Mouse (Mus musculus) midbrain, embryonic 11.5 days (tissue): Measurements from ENCODE around the gene Tcstv1. TPM values are rescaled to one million over a fixed set of nuclear protein-coding genes. Genes with fewer than 3 reads are reported as not detected.
"Not testable (repeated sequence)": the region's sequence is repeated elsewhere in the genome, so short reads cannot be mapped to it uniquely, and the experiment has no call there.

Experiments
- ATAC-seq: fragments of 200-750 bp; cut with Nextera tagmentation; 2 replicates; pipeline ENCODE4 v1.8.0; 2017; ENCODE audit warnings: moderate TSS enrichment, moderate library complexity; ENCODE audit not compliant: low FRiP score
- DNase-seq: peaks from one replicate; pipeline ENCODE4 v3.0.0; 2015; ENCODE audit warnings: low spot score; ENCODE audit errors: missing footprints
- H3K27ac ChIP-seq: fragments of 300-500 bp; sonication (generic); 2 replicates; pipeline ENCODE4 v1.5.1; 2014; ENCODE audit warnings: low read depth, low read length
- H3K27me3 ChIP-seq: fragments of 300-500 bp; sonication (generic); 2 replicates; pipeline ENCODE4 v1.6.1; 2014; ENCODE audit warnings: mild to moderate bottlenecking, low read length, moderate library complexity, mixed read lengths; ENCODE audit not compliant: control insufficient read depth, insufficient read depth
- H3K36me3 ChIP-seq: fragments of 300-500 bp; sonication (generic); 2 replicates; pipeline ENCODE4 v1.6.1; 2014; ENCODE audit warnings: mild to moderate bottlenecking, low read length, moderate library complexity, mixed read lengths; ENCODE audit not compliant: control insufficient read depth, insufficient read depth
- H3K4me1 ChIP-seq: fragments of 300-500 bp; sonication (generic); 2 replicates; pipeline ENCODE4 v1.6.1; 2014; ENCODE audit warnings: low read length; ENCODE audit not compliant: control insufficient read depth, insufficient read depth
- H3K4me2 ChIP-seq: fragments of 300-500 bp; sonication (generic); 2 replicates; pipeline ENCODE4 v1.6.1; 2014; ENCODE audit warnings: mild to moderate bottlenecking, moderate library complexity
- H3K4me3 ChIP-seq: fragments of 300-500 bp; sonication (generic); 2 replicates; pipeline ENCODE4 v1.5.1; 2014; ENCODE audit warnings: low read depth, low read length
- H3K9ac ChIP-seq: fragments of 300-500 bp; sonication (generic); 2 replicates; pipeline ENCODE4 v1.6.1; 2014; ENCODE audit warnings: low read length
- H3K9me3 ChIP-seq: fragments of 300-500 bp; sonication (generic); 2 replicates; pipeline ENCODE4 v1.6.1; 2016; ENCODE audit warnings: low read length; ENCODE audit not compliant: control insufficient read depth
- WGBS: fragments of 180-500 bp; shearing (Covaris S2); extraction: QIAGEN DNeasy Blood & Tissue Kit; methylation state at CpG from one replicate; pipeline ENCODE4 v1.1.7; 2014; 5-methylcytosine and 5-hydroxymethylcytosine counted together
- polyA plus RNA-seq: library from polyadenylated mRNA; unstranded; fragments of >200 nt; fragmentation: Nextera tagmentation; extraction: Ambion mirVana; gene quantifications from 2 replicates; pipeline ENCODE4 v1.2.1, GENCODE M21; 2014

The Tcstv1 gene
- not detected in 2 replicates for polyA plus RNA-seq

- H3K4me2 ChIP-seq, H3K9me3 ChIP-seq, H3K36me3 ChIP-seq, H3K4me1 ChIP-seq, H3K27me3 ChIP-seq, H3K27ac ChIP-seq, ATAC-seq, H3K9ac ChIP-seq, H3K4me3 ChIP-seq, DNase-seq: not testable (repeated sequence)
- 85% methylated on average over 3 of the region's 3 CpGs for WGBS
These were observed at the start of gene Tcstv1 for GRCm38 (mm10) chr13:119894685-119895084. Tcstv1 (minus strand) TSS chr13:119894785.

- not testable (repeated sequence) for H3K27ac ChIP-seq, ATAC-seq, H3K4me1 ChIP-seq, H3K36me3 ChIP-seq, H3K4me2 ChIP-seq, H3K9me3 ChIP-seq, H3K9ac ChIP-seq, H3K4me3 ChIP-seq, DNase-seq, H3K27me3 ChIP-seq
- WGBS = no CpG with 5 or more reads among the region's 5 CpGs
These were observed 34.6 kb upstream of the Tcstv1 start, which contains the start of gene Gm21761 for GRCm38 (mm10) chr13:119929172-119929571. Gm21761 (minus strand) TSS chr13:119929272.

GRCm38 (mm10) chr13:119924597-119925340, 30.2 kb upstream of the Tcstv1 start:
- not testable (repeated sequence) for H3K9me3 ChIP-seq, H3K36me3 ChIP-seq, H3K27me3 ChIP-seq, H3K4me1 ChIP-seq, H3K4me2 ChIP-seq, H3K4me3 ChIP-seq, ATAC-seq, DNase-seq, H3K27ac ChIP-seq, H3K9ac ChIP-seq
- 82% methylated on average over 2 of the region's 3 CpGs for WGBS

- not testable (repeated sequence) for H3K9ac ChIP-seq, H3K27ac ChIP-seq, ATAC-seq, H3K36me3 ChIP-seq, DNase-seq, H3K9me3 ChIP-seq, H3K4me1 ChIP-seq, H3K27me3 ChIP-seq, H3K4me2 ChIP-seq, H3K4me3 ChIP-seq
- WGBS = 89% methylated on average over 4 of the region's 5 CpGs
These were observed 22.6 kb upstream of the Tcstv1 start for GRCm38 (mm10) chr13:119916966-119917722.

GRCm38 (mm10) chr13:119916449-119916848, 21.9 kb upstream of the Tcstv1 start:
- not testable (repeated sequence) for H3K9me3 ChIP-seq, H3K27ac ChIP-seq, H3K9ac ChIP-seq, H3K4me2 ChIP-seq, H3K36me3 ChIP-seq, H3K27me3 ChIP-seq, H3K4me3 ChIP-seq, DNase-seq, H3K4me1 ChIP-seq, ATAC-seq
- 77% methylated on average over 2 of the region's 2 CpGs for WGBS

- not testable (repeated sequence) for H3K27me3 ChIP-seq, H3K4me2 ChIP-seq, H3K4me3 ChIP-seq, H3K9ac ChIP-seq, H3K9me3 ChIP-seq, H3K4me1 ChIP-seq, H3K36me3 ChIP-seq, ATAC-seq, DNase-seq, H3K27ac ChIP-seq
- 66% methylated on average over 4 of the region's 5 CpGs for WGBS
These were observed 4.0 kb upstream of the Tcstv1 start for GRCm38 (mm10) chr13:119898549-119898948.

- H3K4me3 ChIP-seq, H3K27ac ChIP-seq, H3K36me3 ChIP-seq, H3K4me1 ChIP-seq, H3K27me3 ChIP-seq, H3K4me2 ChIP-seq, H3K9ac ChIP-seq, H3K9me3 ChIP-seq, ATAC-seq: not testable (repeated sequence)
- WGBS = 34% methylated on average over 4 of the region's 4 CpGs
- DNase-seq = peak; percentile 83
These were observed 7.7 kb downstream of the Tcstv1 start for GRCm38 (mm10) chr13:119886896-119887295.

GRCm38 (mm10) chr13:119864395-119864999, 30.1 kb downstream of the Tcstv1 start:
- not testable (repeated sequence) for H3K4me2 ChIP-seq, H3K27ac ChIP-seq

GRCm38 (mm10) chr13:119862399-119862798, 32.2 kb downstream of the Tcstv1 start:
- H3K27me3 ChIP-seq, H3K9ac ChIP-seq, H3K4me1 ChIP-seq, ATAC-seq, H3K27ac ChIP-seq, H3K4me2 ChIP-seq, H3K4me3 ChIP-seq, H3K36me3 ChIP-seq, H3K9me3 ChIP-seq, DNase-seq: not testable (repeated sequence)
- no CpG with 5 or more reads among the region's 6 CpGs for WGBS

More at GRCm38 (mm10) chr13:119864395-119864999, 30.1 kb downstream of the Tcstv1 start:
- not testable (repeated sequence) for H3K27me3 ChIP-seq, H3K9ac ChIP-seq, ATAC-seq, H3K9me3 ChIP-seq, DNase-seq, H3K4me1 ChIP-seq, H3K36me3 ChIP-seq, H3K4me3 ChIP-seq
- 79% methylated on average over 5 of the region's 7 CpGs for WGBS
